Mouse (Mus musculus) monocyte, adult 5-6 weeks (primary cell): ENCODE measurements around the gene Rbm20. TPM values are rescaled to one million over a fixed set of nuclear protein-coding genes. Genes with fewer than 3 reads are reported as not detected.

Source experiments
- ATAC-seq: fragments of 153-309, 156-312 bp; replicated peaks from 2 replicates; pipeline ENCODE4 v1.8.0; 2017; ENCODE audit warnings: mild to moderate bottlenecking; ENCODE audit not compliant: low TSS enrichment, insufficient number of reproducible peaks, severe bottlenecking, poor library complexity, low FRiP score
- total RNA-seq: library from RNA; stranded (forward); fragments of 200-1000, 200-491, 200-594 nt; gene quantifications from 3 replicates; pipeline ENCODE4 v1.2.3, GENCODE M21; 2017

The Rbm20 gene
- total RNA-seq, 1 experiment from 2014 or later = not detected

GRCm38 (mm10) chr19:53854978-53855377, 177.9 kb downstream of the Rbm20 start:
- peak; percentile 57 for ATAC-seq

- no peak for ATAC-seq
Observed at GRCm38 (mm10) chr19:53855781-53856180, 178.7 kb downstream of the Rbm20 start.

GRCm38 (mm10) chr19:53856794-53857193, 179.7 kb downstream of the Rbm20 start:
- no peak for ATAC-seq

- ATAC-seq = no peak
Observed at GRCm38 (mm10) chr19:53857962-53858361, 180.9 kb downstream of the Rbm20 start.

- no peak for ATAC-seq
Observed at GRCm38 (mm10) chr19:53859149-53859548, 182.0 kb downstream of the Rbm20 start.

DNA sequence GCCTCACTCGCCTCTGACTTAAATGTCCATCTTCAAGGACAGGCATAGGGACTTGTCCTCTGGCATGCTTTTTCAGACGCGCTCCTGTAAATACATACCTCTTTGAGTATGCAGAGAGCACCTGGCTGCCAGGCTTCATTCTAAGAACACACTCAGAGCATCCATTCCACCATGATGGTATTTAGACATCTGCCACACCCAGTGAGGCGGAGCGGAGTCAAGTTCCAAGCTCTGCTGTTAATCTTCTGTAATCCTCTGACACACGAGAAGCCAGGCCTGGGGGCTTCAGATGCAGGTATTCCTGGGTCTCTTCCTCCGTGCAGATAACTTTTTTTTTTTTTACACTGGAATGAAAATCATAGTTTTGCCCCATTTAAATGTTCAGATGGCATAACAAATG, 182.5 kb downstream of the Rbm20 start:
- no peak for ATAC-seq

- ATAC-seq = no peak
Observed at GRCm38 (mm10) chr19:53861346-53861745, 184.2 kb downstream of the Rbm20 start.

- ATAC-seq = no peak
Observed at GRCm38 (mm10) chr19:53862573-53863246, 185.6 kb downstream of the Rbm20 start.

- ATAC-seq = no peak
Observed at GRCm38 (mm10) chr19:53867238-53867637, 190.1 kb downstream of the Rbm20 start.

DNA sequence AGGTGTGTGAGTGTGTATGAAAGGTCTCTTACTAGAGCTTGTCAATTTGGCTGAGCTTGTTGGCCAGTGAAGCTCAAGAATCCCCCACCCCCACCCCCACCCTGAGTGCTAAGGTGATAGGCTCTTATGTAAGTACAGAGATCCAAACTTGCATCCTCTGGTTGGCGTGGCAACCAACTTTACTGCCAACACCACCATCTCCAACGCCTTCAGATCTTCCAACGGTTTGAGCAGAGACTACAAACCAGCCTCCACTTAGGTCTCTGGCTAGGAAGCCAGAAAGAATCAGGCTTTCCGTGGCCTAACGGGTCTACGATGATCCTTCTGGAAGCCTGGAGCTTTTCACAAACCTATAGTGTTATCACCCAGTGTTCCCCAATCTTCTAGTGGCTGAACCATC, 191.0 kb downstream of the Rbm20 start:
- no peak for ATAC-seq

GRCm38 (mm10) chr19:53868796-53869195, 191.7 kb downstream of the Rbm20 start:
- no peak for ATAC-seq

DNA sequence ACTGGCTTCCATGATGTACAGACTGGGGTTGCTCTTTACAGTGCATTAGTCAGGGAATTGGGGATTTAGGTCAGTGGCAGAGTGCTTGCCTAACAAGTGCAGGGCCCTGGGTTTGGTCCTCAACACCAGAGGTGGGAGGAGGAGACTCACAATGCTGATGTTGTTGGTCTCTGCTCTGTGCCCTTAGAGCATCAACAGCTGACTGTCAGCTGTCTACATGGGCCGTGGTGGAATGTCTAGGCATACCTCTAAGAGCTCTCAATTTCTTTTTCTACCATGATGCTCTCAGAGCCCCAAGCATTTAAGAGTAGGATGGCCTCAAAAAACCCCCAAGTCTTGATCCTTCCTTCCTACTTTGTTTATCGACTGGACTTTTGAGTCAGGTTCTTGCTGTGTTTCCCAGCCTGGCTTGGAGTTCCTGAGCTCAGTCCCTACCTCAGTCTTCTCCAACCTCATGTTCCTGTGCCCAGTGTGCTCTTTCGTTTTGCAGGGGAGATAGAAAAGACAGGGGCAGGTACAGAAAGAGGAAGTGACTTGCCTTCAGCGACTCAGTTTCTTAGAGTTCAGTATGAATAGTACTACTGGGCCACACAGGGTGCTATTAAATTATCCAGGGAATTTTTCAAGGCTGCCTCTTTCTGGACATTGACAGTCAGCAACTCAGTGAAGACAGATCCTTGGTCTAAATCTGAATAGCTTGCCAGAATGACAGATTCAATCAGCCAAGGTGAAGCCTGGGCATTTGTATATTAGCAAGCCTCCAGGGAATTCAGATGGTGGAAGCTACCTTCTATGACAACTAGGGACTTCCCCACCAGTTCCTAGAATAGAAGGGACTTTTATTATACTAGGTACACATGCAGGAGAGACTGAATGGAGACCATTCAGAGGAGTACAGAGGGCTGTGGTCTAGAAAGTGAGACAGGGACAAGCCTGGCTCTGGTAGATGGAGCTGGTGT, 192.6 kb downstream of the Rbm20 start:
- ATAC-seq = no peak; the same call in 1 of the 2 replicates

DNA sequence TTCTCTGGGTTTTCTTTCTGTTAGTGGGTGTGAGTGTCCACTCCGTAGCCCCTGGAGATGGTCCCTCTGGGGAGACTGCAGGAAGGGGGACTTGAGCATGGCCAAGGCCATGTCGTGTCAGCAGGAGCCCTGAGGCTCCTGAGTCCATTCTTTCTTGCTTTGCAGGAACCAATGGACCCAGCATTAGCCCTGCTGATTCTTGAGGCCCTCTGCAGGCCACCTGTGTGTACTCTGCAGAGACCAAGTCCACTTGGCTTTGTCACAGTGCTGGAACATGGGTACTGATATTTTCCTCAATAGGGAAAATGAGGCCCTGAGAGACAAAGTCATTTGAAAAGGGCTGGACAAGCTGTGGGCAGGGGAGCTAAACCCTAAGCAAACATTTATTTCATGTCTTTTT, 193.5 kb downstream of the Rbm20 start:
- ATAC-seq = no peak

DNA sequence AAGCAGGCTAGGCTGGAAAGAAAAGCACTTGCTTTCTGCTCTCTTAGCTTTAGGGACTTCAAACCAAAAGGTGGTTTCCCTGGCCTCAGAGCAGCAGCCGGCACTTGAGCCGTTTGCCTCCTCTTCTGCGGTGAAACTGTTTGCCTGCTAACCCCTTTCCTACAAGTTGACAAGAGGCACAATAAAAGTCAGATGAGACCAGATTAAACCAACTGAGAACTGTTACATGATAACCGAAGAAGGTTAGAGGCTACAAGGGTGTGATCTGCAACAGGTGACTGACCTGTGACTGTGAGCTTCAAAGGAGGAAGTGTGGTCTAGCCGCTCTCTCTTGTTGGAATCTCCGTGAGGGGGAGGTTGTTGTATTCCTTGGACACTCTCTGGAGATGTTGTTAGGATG, 194.4 kb downstream of the Rbm20 start:
- no peak for ATAC-seq

DNA sequence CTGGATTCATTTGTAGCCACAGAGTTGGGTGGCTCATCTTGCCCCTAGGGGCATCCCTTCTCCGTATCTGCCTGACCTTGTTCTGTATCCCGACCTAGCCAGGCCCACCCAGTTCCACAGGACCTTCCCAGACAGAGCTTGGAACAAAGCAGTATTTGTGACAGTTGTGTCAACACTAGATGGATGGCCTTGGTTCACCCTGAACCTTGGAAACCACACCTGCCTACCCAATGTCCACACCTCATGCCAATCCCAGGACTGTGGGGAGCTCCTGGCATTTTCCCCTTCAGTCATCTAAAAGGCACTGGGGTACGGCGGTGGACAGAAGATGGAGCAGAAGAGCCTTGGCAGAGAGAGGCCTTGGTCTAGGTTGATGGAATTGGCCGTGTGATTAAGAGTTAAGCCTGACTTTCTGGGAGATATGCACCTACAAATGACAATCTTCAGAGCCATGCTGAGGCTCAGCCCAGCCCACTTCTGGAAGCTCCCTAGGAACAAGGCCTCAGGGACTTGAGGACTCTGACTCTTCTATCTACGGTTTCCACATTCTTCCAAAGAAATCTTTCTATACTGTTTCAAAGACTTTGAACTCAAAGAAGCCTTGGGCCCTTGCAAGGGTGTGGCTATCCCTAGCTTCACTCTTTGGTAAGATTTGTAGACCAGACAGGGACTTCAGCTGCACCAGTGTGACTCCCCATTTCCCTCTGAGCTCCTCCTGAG, 196.0 kb downstream of the Rbm20 start:
- ATAC-seq = no peak

DNA sequence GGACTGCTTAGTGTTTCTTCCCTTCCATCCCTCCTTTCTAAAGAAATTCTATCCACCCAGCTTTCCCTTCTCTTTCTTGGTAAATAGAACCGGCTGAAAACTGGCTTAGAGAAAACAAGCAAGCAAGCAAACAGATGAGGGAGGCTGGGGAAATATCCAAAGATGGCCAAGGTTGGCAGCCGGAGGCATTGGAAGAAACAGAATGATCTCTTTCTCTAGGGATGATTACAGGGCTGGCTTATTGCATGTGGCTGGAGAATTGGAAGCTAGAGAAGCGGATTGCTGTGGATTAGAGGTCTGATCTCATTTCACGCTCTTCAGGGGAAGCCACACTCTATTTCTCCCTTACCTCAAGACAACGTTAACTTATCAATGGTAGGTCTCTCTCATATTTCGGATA, 198.1 kb downstream of the Rbm20 start:
- ATAC-seq = no peak

GRCm38 (mm10) chr19:53877779-53878178, 200.7 kb downstream of the Rbm20 start:
- ATAC-seq = no peak

GRCm38 (mm10) chr19:53880460-53880859, 203.4 kb downstream of the Rbm20 start:
- ATAC-seq = no peak

DNA sequence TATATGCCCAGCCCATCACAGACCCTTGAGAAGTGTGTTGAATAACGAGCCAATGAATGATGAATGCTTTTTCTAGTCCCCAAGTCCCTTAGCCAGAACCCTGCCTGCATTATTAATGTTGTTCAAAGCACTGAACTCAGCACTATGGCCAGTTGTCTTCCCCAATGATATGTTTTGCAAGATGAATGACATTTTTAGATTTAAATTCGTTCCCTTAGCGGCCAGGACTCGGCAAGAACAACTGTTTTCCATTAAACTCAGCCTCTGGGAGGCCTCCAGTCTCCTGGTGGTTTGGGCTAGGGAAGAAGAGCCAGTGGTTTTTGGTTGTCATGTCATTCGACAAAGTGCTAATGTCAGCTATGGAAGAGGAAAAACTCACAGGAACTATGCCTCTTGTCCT, 204.7 kb downstream of the Rbm20 start:
- ATAC-seq = no peak
